In the genomic region with DNA sequence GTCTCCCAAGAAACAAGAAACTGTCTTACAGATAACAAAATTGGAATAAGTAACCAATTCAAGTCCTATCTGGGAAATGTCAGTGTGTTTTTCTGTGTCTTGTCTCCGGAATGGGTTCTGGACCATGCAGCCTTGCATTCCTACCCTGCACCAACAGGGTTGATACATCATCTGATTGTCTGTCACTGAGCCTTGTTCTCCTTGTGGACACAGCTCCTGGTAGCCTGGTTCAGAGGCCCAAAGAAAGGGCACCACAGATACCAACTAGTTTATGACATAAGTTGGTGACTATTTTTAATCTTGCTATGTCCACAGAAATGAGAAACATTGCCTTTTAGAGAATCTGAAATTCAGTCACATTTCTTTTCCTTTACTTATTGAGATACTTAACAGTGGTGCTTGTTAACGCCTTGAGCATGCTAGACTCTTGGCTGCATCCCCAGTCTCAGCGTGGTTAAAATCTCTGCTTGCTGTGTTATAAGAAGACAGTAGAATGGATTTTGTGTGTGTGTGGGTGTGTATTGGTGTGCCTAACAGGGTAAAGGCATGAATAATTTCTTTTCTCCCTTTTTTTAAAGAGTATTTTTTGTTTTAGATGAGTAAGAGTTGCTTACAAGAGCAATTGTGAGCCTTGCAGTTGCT, we compare ENCODE assay signal across 13 mouse cellular contexts. TPM values are rescaled to one million over a fixed set of nuclear protein-coding genes. Genes with fewer than 3 reads are reported as not detected.
DNase-seq lines count a peak whose midpoint lies in the region.
"Had no signal": no experiment of that assay in that cellular context is flagged by ENCODE, and none has a peak within 500 bp of the region (broad histone marks: within the 10 kb centered on the region; RNA-seq: fewer than 3 reads in every experiment).

No protein-coding gene starts in this region.

- DNase-seq in layer of hippocampus, adult 18-20 months (ENCODE audit: low spot score in 2 of 2) = peak; percentile 32 to 58
- DNase-seq in layer of hippocampus, adult 9-10 months (ENCODE audit: low spot score) = no peak
- peak; percentile 66 to 81 for DNase-seq in frontal cortex, adult 2 months (ENCODE audit: extremely low spot score in 1 of 2, low spot score in 1 of 2)
- peak; percentile 68 to 87 for DNase-seq in left cerebral cortex, postnatal 14 days (ENCODE audit: low spot score in 2 of 2)
- DNase-seq in right cerebral cortex, postnatal 4 days = peak; percentile 50
- no peak for DNase-seq in urinary bladder, postnatal 36 days (ENCODE audit: low spot score in 2 of 2)
- no peak for DNase-seq in gastrocnemius, adult 8-10 months (ENCODE audit: low spot score in 2 of 2)
- DNase-seq: adrenal gland, postnatal 36 days; gastrocnemius, postnatal 14 days; heart, postnatal 36 days; kidney, adult 9 months; liver, embryonic 13.5 days; thymus, adult 18-20 months had no signal

- intact Hi-C loops in left cerebral cortex, postnatal 14 days (cut with DNase I) = loop anchor here (5.0 kb wide), 1 partner anchor 75 kb away; the partner anchor contains the start of gene Fam117b

RNA-seq across cellular contexts. Expression of gene Ica1l, which starts 55.5 kb away (rescaled TPM):
- total RNA-seq in layer of hippocampus, adult 18-20 months (2021) = 10 to 100 TPM; 33.2 to 38.8 TPM
- polyA plus RNA-seq in frontal cortex, adult 2 months (2012; rRNA removed) = 26.1 and 29.3 TPM in 2 replicates
- 10 to 100 TPM; 38.2 to 42.1 TPM for total RNA-seq in left cerebral cortex, postnatal 14 days (2021)
- under 1 TPM; 0.17 to 0.46 (median 0.36) TPM for total RNA-seq in gastrocnemius, adult 8-10 months (2022)

Comparison
In these comparisons a context has a peak if more than half of its experiments do, and no peak if none do; other contexts are left out.
1. DNase-seq: peak in layer of hippocampus, adult 18-20 months (2 of 2), frontal cortex, adult 2 months (2 of 2), left cerebral cortex, postnatal 14 days (2 of 2) and right cerebral cortex, postnatal 4 days (single experiment); none in layer of hippocampus, adult 9-10 months (single experiment), urinary bladder, postnatal 36 days (0 of 2) and gastrocnemius, adult 8-10 months (0 of 2).
2. RNA of gene Ica1l, which starts 55.5 kb away (total RNA-seq): 38.2 to 42.1 TPM in left cerebral cortex, postnatal 14 days and 33.2 to 38.8 TPM in layer of hippocampus, adult 18-20 months; 0.17 to 0.46 TPM in gastrocnemius, adult 8-10 months; every median in the first group is over 10 times any median in the second.